Mouse (Mus musculus) Patski (cell line): Measurements from ENCODE around the gene Bbof1. TPM values are rescaled to one million over a fixed set of nuclear protein-coding genes. Genes with fewer than 3 reads are reported as not detected.
A peak's percentile ranks its signal among the peaks of the same experiment; 100 is the strongest.

Experiments
- ATAC-seq: fragments of 100-300 bp; one replicate; pipeline ENCODE4 v1.8.0; 2021
- CTCF ChIA-PET: fragments of 350-600 bp; sonication (Branson Sonifier 250); formaldehyde crosslinking; loops from one replicate; lab custom pipeline; 2022; ENCODE audit warnings: inconsistent platforms; lab: Charles Lee
- POLR2A ChIA-PET: fragments of 350-600 bp; sonication (Branson Sonifier 250); formaldehyde crosslinking; loops from one replicate; lab custom pipeline; 2022; ENCODE audit warnings: antibody characterized with exemption, inconsistent platforms; lab: Charles Lee
- DNase-seq: peaks from one replicate; pipeline ENCODE4 v3.0.0-alpha.2; 2011; ENCODE audit warnings: low read depth, low spot score
- H3K27me3 ChIP-seq: fragments of 371-371 bp; one replicate; pipeline ENCODE4 v1.5.1; 2021
- CTCF ChIP-seq: fragments of 100-300 bp; IDR thresholded peaks from one replicate; pipeline ENCODE4 v1.5.1; 2021
- in situ Hi-C: fragments of 300-500 bp; cut with MboI; formaldehyde crosslinking; loops from 3 replicates; pipeline ENCODE4 v1.11.1; 2018; ENCODE audit warnings: low pct_unique_long_range_greater_than_20kb, mixed read lengths
- polyA plus RNA-seq: library from polyadenylated mRNA; unstranded; gene quantifications from one replicate; pipeline ENCODE4 v1.2.3, GENCODE M21; 2021

The Bbof1 gene
- polyA plus RNA-seq, 1 experiment from 2014 or later, result 2.2 TPM

GRCm38 (mm10) chr12:84438697-84439096, 29.8 kb downstream of the Bbof1 start:
- ATAC-seq (no peak), DNase-seq (no peak)
- H3K27me3 ChIP-seq, result no peaks in the 10 kb centered on the region
- CTCF ChIA-PET, result no interaction called here
- POLR2A ChIA-PET, result no interaction called here
- no peak for TF ChIP-seq CTCF
- in situ Hi-C loops, result no loop called here

- ChIA-PET POLR2A (interaction anchor here (0.5 kb wide), 1 partner anchor 98 kb away, joined by 3 read pairs; no protein-coding TSS in a partner anchor), CTCF (interaction anchor here (1.0 kb wide), 1 partner anchor 12 kb away, joined by 3 read pairs; no protein-coding TSS in a partner anchor)
- no peaks in the 10 kb centered on the region for H3K27me3 ChIP-seq
- no peak for TF ChIP-seq CTCF
- DNase-seq (no peak), ATAC-seq (no peak)
- in situ Hi-C loops, result no loop called here
These were observed 33.7 kb downstream of the Bbof1 start for GRCm38 (mm10) chr12:84442526-84442925.

DNA sequence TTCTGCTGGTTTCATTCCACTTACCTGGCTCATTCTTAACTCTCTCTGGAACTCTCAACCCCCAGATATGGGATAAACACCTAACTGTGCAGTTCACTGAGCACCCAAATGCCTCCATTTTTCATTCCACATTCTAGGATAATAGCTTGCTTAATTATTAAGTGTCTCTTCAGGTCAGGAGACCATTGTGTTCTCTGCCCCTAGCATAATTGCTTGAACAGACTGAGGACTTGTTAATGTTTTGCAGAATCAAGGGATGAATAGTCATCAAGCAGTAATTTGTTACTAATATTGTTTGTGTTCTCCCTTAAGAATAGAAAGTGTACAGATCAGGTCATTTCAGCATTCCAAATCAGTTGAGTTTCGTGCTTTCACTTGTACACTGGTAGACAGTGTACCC, 38.5 kb downstream of the Bbof1 start:
- DNase-seq (no peak), ATAC-seq (no peak)
- no peak for TF ChIP-seq CTCF
- ChIA-PET CTCF (interaction anchor here (1.0 kb wide), 1 partner anchor 17 kb away, joined by 3 read pairs; no protein-coding TSS in a partner anchor), POLR2A (interaction anchor here (0.8 kb wide), 1 partner anchor 30 kb away, joined by 3 read pairs; no protein-coding TSS in a partner anchor)
- in situ Hi-C loops, result no loop called here
- H3K27me3 ChIP-seq, result no peaks in the 10 kb centered on the region

DNA sequence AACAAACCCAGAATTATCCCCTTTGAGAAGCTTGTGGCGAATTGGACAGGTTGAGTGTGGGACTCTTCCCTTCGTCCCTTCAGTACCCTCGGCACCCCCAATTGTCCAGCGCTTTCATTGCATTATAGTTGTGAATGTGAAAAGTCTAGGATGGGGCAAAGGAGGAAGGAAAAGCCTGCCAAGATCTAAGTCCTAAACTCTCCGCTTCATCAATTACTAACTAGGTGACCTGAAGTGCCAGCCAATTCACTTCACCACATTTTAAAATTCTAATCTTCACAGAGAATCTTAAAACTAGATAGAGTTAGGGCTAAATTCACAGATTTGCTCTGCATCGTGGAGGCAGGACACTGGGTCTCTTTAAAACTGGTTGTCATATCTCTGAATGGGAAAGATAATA, 39.3 kb downstream of the Bbof1 start:
- DNase-seq, result no peak
- ChIA-PET POLR2A (interaction anchor here (0.8 kb wide), 1 partner anchor 31 kb away, joined by 3 read pairs; no protein-coding TSS in a partner anchor), CTCF (interaction anchor here (1.0 kb wide), 1 partner anchor 18 kb away, joined by 3 read pairs; no protein-coding TSS in a partner anchor)
- no peaks in the 10 kb centered on the region for H3K27me3 ChIP-seq
- TF ChIP-seq CTCF, result no peak
- in situ Hi-C loops, result no loop called here
- no peak for ATAC-seq

GRCm38 (mm10) chr12:84449887-84450286, 41.0 kb downstream of the Bbof1 start:
- TF ChIP-seq CTCF, result no peak
- ChIA-PET POLR2A (no interaction called here), CTCF (no interaction called here)
- ATAC-seq (no peak), DNase-seq (no peak)
- in situ Hi-C loops, result loop anchor here (5.0 kb wide), 1 partner anchor 103 kb away; no protein-coding TSS in a partner anchor
- no peaks in the 10 kb centered on the region for H3K27me3 ChIP-seq

DNA sequence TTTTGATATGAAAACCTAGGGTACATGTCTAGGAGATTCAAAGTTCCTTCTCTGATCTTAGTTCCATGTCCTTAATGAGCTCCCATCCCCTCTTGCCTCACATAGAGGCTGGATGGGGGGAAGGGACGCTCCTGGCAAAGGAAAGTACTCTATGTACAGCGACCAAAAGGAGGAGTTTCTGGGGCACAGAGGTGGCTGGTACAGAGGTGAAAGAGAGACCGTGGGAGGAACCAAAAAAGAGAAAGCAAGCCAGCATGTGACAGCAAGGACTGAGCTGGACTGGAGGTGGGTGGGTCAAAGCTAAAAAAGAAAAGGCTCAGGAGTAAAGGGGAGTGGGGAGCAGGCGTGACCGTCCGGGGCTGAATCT, 41.5 kb downstream of the Bbof1 start:
- no peaks in the 10 kb centered on the region for H3K27me3 ChIP-seq
- in situ Hi-C loops, result loop anchor here (5.0 kb wide), 1 partner anchor 103 kb away; no protein-coding TSS in a partner anchor
- ATAC-seq (no peak), DNase-seq (no peak)
- CTCF ChIA-PET, result no interaction called here
- no peak for TF ChIP-seq CTCF
- POLR2A ChIA-PET, result interaction anchor here (1.6 kb wide), 1 partner anchor 15 kb away, joined by 3 read pairs; no protein-coding TSS in a partner anchor

DNA sequence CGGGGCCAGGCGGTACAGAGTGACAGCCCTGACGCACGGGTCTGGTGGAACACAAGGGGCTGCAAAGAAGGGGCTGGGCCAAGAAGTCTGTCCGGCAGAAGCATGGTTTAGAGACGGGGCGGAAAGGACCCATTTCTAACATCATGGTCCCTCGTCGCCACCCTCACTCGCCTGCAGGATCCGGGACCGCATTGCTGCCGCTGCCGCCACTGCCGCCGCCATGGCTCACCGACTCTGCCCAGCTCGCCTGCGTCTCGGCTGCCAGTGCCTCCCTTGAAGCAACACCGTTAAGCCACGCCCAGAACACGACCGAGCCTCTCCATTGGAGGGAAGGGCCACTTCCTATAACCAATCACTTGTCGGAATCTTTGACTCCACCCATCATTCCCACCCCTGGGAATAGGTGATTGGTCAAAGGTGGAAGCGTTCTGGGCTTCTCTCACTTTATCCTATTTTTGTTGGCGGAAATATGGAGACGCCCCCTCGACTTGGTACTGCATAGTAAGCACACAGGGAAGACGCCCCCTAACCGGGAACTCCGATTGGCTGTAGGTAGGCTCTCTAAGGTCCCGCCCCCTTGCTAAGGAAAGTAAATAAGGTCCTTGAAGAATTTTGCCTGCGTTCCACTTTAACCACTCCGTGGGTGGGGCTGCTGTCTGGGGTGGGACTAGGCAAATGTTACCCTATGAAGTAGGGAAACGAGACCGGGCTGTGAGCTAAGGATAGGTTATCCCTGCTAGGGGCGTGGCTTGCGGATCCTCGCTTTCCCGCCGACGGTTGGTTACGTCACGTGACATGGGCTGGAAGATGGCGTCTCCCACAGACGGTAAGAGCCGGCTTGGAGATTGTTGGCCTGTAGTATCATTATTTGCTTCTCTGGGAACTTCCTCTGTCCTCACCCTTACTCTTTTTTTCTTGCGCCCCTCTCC, 42.1 kb downstream of the Bbof1 start, which contains the start of the genes Aldh6a1 and Lin52:
Aldh6a1 (minus strand) TSS at position 287 of the 929 bp plus-strand sequence.
Lin52 (plus strand) TSS at position 705 of the 929 bp plus-strand sequence.
- ChIA-PET CTCF (no interaction called here), POLR2A (interaction anchor here (1.6 kb wide), 1 partner anchor 14 kb away, joined by 3 read pairs; no protein-coding TSS in a partner anchor)
- in situ Hi-C loops, result loop anchor here (5.0 kb wide), 1 partner anchor 104 kb away; no protein-coding TSS in a partner anchor
- H3K27me3 ChIP-seq, result no peaks in the 10 kb centered on the region
- ATAC-seq (peak; percentile 95), DNase-seq (peak; percentile 99)
- no peak for TF ChIP-seq CTCF

GRCm38 (mm10) chr12:84451801-84452200, 42.9 kb downstream of the Bbof1 start:
- no peak for DNase-seq
- ChIA-PET CTCF (no interaction called here), POLR2A (interaction anchor here (1.6 kb wide), 1 partner anchor 13 kb away, joined by 3 read pairs; no protein-coding TSS in a partner anchor)
- TF ChIP-seq CTCF, result no peak
- ATAC-seq, result no peak
- in situ Hi-C loops, result loop anchor here (5.0 kb wide), 1 partner anchor 104 kb away; no protein-coding TSS in a partner anchor
- H3K27me3 ChIP-seq, result no peaks in the 10 kb centered on the region

DNA sequence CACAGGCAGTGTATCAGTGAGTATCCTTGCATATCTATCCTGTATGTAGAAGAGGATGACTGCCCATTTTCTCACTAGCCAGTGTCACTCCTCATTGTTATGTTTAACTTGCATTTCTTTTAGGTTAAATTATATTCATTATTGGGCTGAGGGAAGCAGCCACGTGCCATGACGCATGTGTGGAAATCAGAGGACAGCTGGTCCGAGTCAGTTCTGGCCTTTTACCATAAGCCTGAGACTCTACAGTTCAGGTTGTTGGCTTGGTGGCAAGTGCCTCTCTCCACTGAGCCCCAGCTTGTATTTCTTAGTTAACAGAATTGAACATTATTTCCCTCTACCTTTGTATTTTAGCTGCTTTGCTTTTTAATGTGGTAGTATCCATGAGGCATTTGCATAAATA, 48.0 kb downstream of the Bbof1 start:
- in situ Hi-C loops, result no loop called here
- CTCF ChIA-PET, result interaction anchor here (1.3 kb wide), 1 partner anchor 117 kb away, joined by 3 read pairs; no protein-coding TSS in a partner anchor
- no peak for TF ChIP-seq CTCF
- POLR2A ChIA-PET, result no interaction called here
- DNase-seq (no peak), ATAC-seq (no peak)
- H3K27me3 ChIP-seq, result no peaks in the 10 kb centered on the region

GRCm38 (mm10) chr12:84459845-84460244, 51.0 kb downstream of the Bbof1 start:
- in situ Hi-C loops, result no loop called here
- TF ChIP-seq CTCF, result peak; percentile 35
- ChIA-PET POLR2A (no interaction called here), CTCF (no interaction called here)
- DNase-seq (no peak), ATAC-seq (no peak)
- no peaks in the 10 kb centered on the region for H3K27me3 ChIP-seq
